Mouse (Mus musculus) granulocyte monocyte progenitor cell, adult 5-6 weeks (primary cell): ENCODE measurements around the gene Tfpi. TPM values are rescaled to one million over a fixed set of nuclear protein-coding genes. Genes with fewer than 3 reads are reported as not detected.
"Not testable (repeated sequence)": the region's sequence is repeated elsewhere in the genome, so short reads cannot be mapped to it uniquely, and the experiment has no call there.

Experiments used
- ATAC-seq: replicated peaks from 2 replicates; pipeline ENCODE4 v1.8.0; 2016; ENCODE audit warnings: mild to moderate bottlenecking, moderate TSS enrichment, inconsistent platforms; ENCODE audit not compliant: poor library complexity, severe bottlenecking
- total RNA-seq, 2 experiments: library from RNA; stranded (forward) in 1 of 2; stranded (reverse) in 1 of 2; fragments of 200-712, 200-1000 nt in 1 of 2; fragments of >200 nt in 1 of 2; fragmentation: Nextera tagmentation in 1 of 2; gene quantifications; 2 replicates each; pipeline ENCODE4 v1.2.3; 2014 to 2017

Gene Tfpi
- total RNA-seq, 2 experiments from 2014 or later: 69.7 to 81.7 TPM

- ATAC-seq: no peak
These were observed 73.9 kb downstream of the Tfpi start for GRCm38 (mm10) chr2:84402713-84403112.

- no peak for ATAC-seq
These were observed 80.0 kb downstream of the Tfpi start for GRCm38 (mm10) chr2:84396557-84396956.

GRCm38 (mm10) chr2:84393236-84393635 lies 83.3 kb downstream of the Tfpi start:
- ATAC-seq: peak; percentile 91

- no peak for ATAC-seq
These were observed 87.5 kb downstream of the Tfpi start for GRCm38 (mm10) chr2:84389075-84389474.

- ATAC-seq: not testable (repeated sequence)
These were observed 88.0 kb downstream of the Tfpi start for GRCm38 (mm10) chr2:84388537-84388936.

DNA sequence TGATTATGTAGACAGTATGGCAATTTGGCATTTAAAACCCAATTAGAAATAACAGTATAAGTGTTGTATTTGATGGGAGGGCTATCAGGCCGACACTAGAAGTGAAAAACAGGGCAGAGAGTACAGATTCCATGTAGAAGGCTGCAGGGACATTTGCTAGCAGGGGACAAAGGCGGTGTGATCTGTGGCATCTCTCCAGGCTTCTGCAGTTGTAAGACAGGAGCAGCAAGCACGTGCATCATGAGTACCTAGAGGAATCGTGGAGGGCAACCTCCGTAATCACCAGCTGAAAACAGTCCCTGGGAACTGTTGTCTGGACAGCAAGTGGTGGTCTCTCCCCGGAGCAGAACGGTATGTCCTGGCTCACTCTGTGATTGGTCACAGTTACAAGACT lies 88.6 kb downstream of the Tfpi start:
- no peak for ATAC-seq

DNA sequence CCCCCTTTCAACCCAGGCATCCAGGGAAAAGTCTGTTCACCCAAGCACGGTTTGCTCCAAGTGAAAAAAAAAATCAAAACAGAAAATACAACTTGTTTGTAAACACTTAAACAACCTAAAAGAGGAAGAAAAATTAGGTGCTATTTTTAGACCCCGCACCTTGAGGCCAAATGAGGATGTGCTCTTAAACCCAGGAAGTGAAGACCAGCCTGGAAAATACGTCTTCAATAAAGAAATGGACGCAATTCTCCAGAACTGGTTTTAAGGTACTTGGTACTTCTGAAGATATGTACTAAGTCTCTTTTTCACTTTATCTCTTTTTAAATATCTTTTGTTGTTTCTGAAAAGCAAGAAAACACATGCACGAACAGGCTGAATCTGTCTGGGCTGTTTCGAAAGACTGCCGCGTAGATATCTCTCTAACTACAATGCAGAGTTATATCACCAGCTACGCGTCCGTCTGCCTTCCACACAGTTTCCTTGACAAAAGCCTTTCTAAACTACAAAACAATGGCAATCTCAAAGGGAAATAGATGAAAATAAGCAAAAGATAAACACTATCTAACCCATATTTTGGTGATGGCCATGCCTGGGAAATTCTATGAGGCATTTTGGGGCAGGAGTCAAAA lies 89.1 kb downstream of the Tfpi start:
- ATAC-seq: peak; percentile 55

GRCm38 (mm10) chr2:84386563-84387393 lies 89.8 kb downstream of the Tfpi start:
- ATAC-seq: no peak

GRCm38 (mm10) chr2:84384911-84385693 lies 91.5 kb downstream of the Tfpi start:
- no peak for ATAC-seq

- ATAC-seq: peak; percentile 87
These were observed 92.7 kb downstream of the Tfpi start for GRCm38 (mm10) chr2:84383828-84384227.

Other genes with a start within 250 kb of the Tfpi start
- 10.0 and 12.3 TPM in 2 replicates for gene Calcrl, start 51.4 kb downstream of the Tfpi start, total RNA-seq (2014; fragmentation: Nextera tagmentation)
- gene Calcrl, start 51.4 kb downstream of the Tfpi start, total RNA-seq (2017): 22.8 and 24.4 TPM in 2 replicates
- 30.6 and 34.8 TPM in 2 replicates for gene Ctnnd1, start 174.0 kb upstream of the Tfpi start, total RNA-seq (2014; fragmentation: Nextera tagmentation)
- 27.4 and 44.7 TPM in 2 replicates for gene Ctnnd1, start 174.0 kb upstream of the Tfpi start, total RNA-seq (2017)
- gene Btbd18, start 182.3 kb upstream of the Tfpi start, total RNA-seq (2014; fragmentation: Nextera tagmentation): not detected in 2 replicates
- gene Btbd18, start 182.3 kb upstream of the Tfpi start, total RNA-seq (2017): not detected in 2 replicates
- gene Selenoh, start 194.0 kb upstream of the Tfpi start, total RNA-seq (2014; fragmentation: Nextera tagmentation): 189 and 209 TPM in 2 replicates
- 156 and 175 TPM in 2 replicates for gene Selenoh, start 194.0 kb upstream of the Tfpi start, total RNA-seq (2017)
- not detected in 2 replicates for gene Gm28635, start 201.3 kb upstream of the Tfpi start, total RNA-seq (2014; fragmentation: Nextera tagmentation)
- not detected in 2 replicates for gene Gm28635, start 201.3 kb upstream of the Tfpi start, total RNA-seq (2017)
- 16.7 and 24.4 TPM in 2 replicates for gene Med19, start 201.6 kb upstream of the Tfpi start, total RNA-seq (2014; fragmentation: Nextera tagmentation)
- gene Med19, start 201.6 kb upstream of the Tfpi start, total RNA-seq (2017): 25.5 and 28.5 TPM in 2 replicates
- gene Tmx2, start 202.4 kb upstream of the Tfpi start, total RNA-seq (2014; fragmentation: Nextera tagmentation): 36.2 and 48.2 TPM in 2 replicates
- gene Tmx2, start 202.4 kb upstream of the Tfpi start, total RNA-seq (2017): 52.6 and 55.0 TPM in 2 replicates
- 38.4 and 46.6 TPM in 2 replicates for gene Zdhhc5, start 238.4 kb upstream of the Tfpi start, total RNA-seq (2014; fragmentation: Nextera tagmentation)
- gene Zdhhc5, start 238.4 kb upstream of the Tfpi start, total RNA-seq (2017): 33.4 and 35.2 TPM in 2 replicates